Mouse (Mus musculus) neural tube, embryonic 10.5 days (tissue): ENCODE data around the gene Gabrr1.
"Not testable (repeated sequence)": the region's sequence is repeated elsewhere in the genome, so short reads cannot be mapped to it uniquely, and the experiment has no call there.

Experiments
- DNase-seq: peaks from one replicate; pipeline ENCODE4 v3.0.0-alpha.2; 2017; ENCODE audit warnings: low spot score; ENCODE audit errors: extremely low spot score

Gene Gabrr1

GRCm38 (mm10) chr4:33132221-33132620 is at the start of gene Gabrr1:
TSS of gene Gabrr1 (plus strand) at chr4:33132521.
- no peak for DNase-seq

- no peak for DNase-seq
Observed at GRCm38 (mm10) chr4:33099118-33099694, 33.1 kb upstream of the Gabrr1 start.

GRCm38 (mm10) chr4:33109720-33110458 is 22.4 kb upstream of the Gabrr1 start:
- no peak for DNase-seq

GRCm38 (mm10) chr4:33110845-33111244 is 21.5 kb upstream of the Gabrr1 start:
- DNase-seq: no peak

GRCm38 (mm10) chr4:33111358-33111757 is 21.0 kb upstream of the Gabrr1 start:
- no peak for DNase-seq

- not testable (repeated sequence) for DNase-seq
Observed at GRCm38 (mm10) chr4:33112866-33113265, 19.5 kb upstream of the Gabrr1 start.

- peak; percentile 75 for DNase-seq
Observed at GRCm38 (mm10) chr4:33119118-33119517, 13.2 kb upstream of the Gabrr1 start.

GRCm38 (mm10) chr4:33124493-33124892 is 7.8 kb upstream of the Gabrr1 start:
- DNase-seq: no peak

- DNase-seq: no peak
Observed at GRCm38 (mm10) chr4:33125409-33126084, 6.8 kb upstream of the Gabrr1 start.

- no peak for DNase-seq
Observed at GRCm38 (mm10) chr4:33146679-33147291, 14.5 kb downstream of the Gabrr1 start.

- DNase-seq: peak; percentile 56
Observed at GRCm38 (mm10) chr4:33147825-33148224, 15.5 kb downstream of the Gabrr1 start.

GRCm38 (mm10) chr4:33149150-33149549 is 16.8 kb downstream of the Gabrr1 start:
- DNase-seq: no peak

GRCm38 (mm10) chr4:33152087-33153038 is 20.0 kb downstream of the Gabrr1 start:
- DNase-seq: no peak

GRCm38 (mm10) chr4:33183477-33183876 is 51.2 kb downstream of the Gabrr1 start:
- no peak for DNase-seq

- DNase-seq: peak; percentile 31
Observed at GRCm38 (mm10) chr4:33188164-33188563, 55.8 kb downstream of the Gabrr1 start.

GRCm38 (mm10) chr4:33188781-33189734 is 56.7 kb downstream of the Gabrr1 start:
- peak; percentile 82 for DNase-seq

- no peak for DNase-seq
Observed at GRCm38 (mm10) chr4:33189735-33190036, 57.4 kb downstream of the Gabrr1 start, which contains the start of gene Pm20d2. TSS of gene Pm20d2 (minus strand) at chr4:33189737.

GRCm38 (mm10) chr4:33198117-33198516 is 65.8 kb downstream of the Gabrr1 start:
- no peak for DNase-seq

- peak; percentile 52 for DNase-seq
Observed at GRCm38 (mm10) chr4:33204682-33205081, 72.4 kb downstream of the Gabrr1 start.

- DNase-seq: no peak
Observed at GRCm38 (mm10) chr4:33207551-33207950, 75.2 kb downstream of the Gabrr1 start.
